Mouse (Mus musculus): ENCODE measurements around the gene Phc2. TPM values are rescaled to one million over a fixed set of nuclear protein-coding genes. Genes with fewer than 3 reads are reported as not detected.

Gene Phc2
- polyA plus RNA-seq, 1 experiment from 2014 or later = 4.2 TPM

DNA sequence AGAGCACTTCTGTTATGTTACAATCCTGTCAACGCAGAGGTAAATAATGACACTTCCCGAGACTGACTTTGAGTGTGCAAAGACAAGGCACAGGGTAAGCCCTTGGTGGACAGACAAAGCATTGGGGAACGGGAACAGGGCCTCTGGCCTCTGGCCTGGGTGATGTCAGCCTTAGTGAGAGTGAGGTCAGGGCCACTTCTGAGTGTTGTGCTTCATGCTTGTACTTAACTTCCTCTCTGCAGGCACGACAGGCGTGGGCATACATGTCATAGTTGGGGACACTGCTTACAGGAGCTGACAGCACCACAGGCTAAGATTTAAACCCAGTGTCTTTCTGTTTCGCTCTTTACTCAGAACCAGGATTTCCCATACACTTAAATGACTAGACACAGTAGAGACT is 79.0 kb downstream of the Phc2 start:
- H3K4me2 ChIP-seq (ENCODE audit: low read depth, low read length) = no peak overlapping the region
- no peaks in the 10 kb centered on the region for H3K27me3 ChIP-seq (ENCODE audit: control insufficient read depth, insufficient read depth, low read depth, low read length)
- peaks cover 50% of the 10 kb centered on the region for H3K4me1 ChIP-seq (ENCODE audit: control insufficient read depth, low read depth, low read length)
- WGBS (ENCODE audit: insufficient replicate concordance) = 49% methylated on average over 6 of the region's 6 CpGs
- ATAC-seq (ENCODE audit: low read depth) = no peak
- 0 out of 2 replicates have a peak, but pooled peaks cover 3% of the 10 kb centered on the region for H3K36me3 ChIP-seq (ENCODE audit: control insufficient read depth, insufficient read depth)
- no peak overlapping the region for H3K9ac ChIP-seq (ENCODE audit: low read depth, low read length)
- H3K9me3 ChIP-seq (replicated peaks; ENCODE audit: control insufficient read depth, low read length) = no peaks in the 10 kb centered on the region
- no peak overlapping the region for H3K4me3 ChIP-seq (ENCODE audit: low read depth, low read length)
- peak overlapping the region; percentile 53 for H3K27ac ChIP-seq (ENCODE audit: low read length)

DNA sequence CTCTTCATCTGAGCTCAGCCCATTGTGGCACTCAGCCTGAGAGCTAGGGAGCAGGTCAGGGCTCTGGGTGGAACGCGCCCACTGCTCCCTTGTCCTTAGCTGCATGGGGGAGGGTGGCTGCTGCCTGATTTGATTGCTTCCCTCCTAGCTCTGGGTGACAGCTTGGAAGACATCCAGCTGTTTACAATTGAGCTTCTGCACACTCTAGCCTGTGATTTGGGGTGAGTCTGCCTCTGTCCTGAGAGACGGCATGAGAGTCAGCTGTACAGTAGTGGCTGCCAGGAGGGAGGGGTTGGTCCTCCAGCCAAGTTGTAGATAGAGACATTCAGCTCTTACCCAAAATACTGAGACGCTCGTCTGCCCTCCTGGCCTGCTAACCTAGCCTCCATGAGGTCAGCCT is 79.7 kb downstream of the Phc2 start:
- no peak overlapping the region for H3K4me2 ChIP-seq (ENCODE audit: low read depth, low read length)

DNA sequence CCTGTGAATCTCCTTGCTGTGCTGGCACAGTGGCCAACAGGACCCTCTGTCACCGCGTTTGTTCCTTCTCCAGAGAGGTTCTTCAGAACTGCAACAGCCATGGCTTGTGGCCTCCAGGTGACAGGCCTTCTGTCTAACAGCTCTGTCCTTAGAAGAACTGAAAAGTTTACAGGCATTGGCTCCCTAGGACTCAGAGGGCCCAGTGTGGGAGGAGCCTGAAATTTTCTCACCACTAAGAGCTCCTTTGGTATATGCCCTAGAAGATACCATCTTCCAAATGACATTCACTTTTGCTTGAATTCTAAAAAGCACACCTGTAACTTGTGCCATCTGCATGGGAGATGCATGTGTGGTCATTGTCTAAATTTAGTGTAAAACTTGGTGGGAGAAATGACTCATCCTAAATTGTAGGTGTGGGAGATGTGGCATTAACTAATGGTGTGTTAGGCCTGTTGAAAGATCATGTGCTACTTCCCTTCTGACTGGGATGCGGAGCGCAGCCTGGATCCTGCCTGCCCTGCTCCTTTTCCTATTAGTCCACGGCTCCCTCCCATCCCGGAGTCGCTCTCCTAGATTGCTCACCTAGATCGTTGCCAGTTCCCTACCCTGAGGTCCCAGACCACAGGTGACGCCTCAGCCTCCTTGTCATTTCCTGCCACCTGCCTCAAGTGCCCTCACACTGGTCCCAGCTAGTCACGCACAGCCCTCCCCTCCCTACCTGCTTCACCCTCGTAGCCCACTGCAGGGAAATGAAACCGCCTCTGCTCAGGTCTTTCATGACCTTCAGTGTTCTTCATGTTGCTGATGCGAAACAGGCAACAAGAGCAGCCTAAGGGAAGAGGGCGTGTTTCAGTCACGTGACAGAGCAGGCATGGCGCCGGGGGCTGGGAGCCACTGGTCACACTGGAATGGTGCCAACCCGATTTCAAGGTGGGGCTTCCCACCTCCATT is 80.5 kb downstream of the Phc2 start:
- 72% methylated on average over 18 of the region's 18 CpGs for WGBS (ENCODE audit: insufficient replicate concordance)
- no peak for ATAC-seq (ENCODE audit: low read depth)
- Histone ChIP-seq H3K27ac (ENCODE audit: low read length) (peak overlapping the region; percentile 10; the same call in 1 of the 2 replicates), H3K36me3 (ENCODE audit: control insufficient read depth, insufficient read depth) (0 out of 2 replicates have a peak, but pooled peaks cover 3% of the 10 kb centered on the region), H3K9me3 (replicated peaks; ENCODE audit: control insufficient read depth, low read length) (no peaks in the 10 kb centered on the region), H3K4me1 (ENCODE audit: control insufficient read depth, low read depth, low read length) (peaks cover 35% of the 10 kb centered on the region), H3K4me2 (ENCODE audit: low read depth, low read length) (no peak overlapping the region), H3K4me3 (ENCODE audit: low read depth, low read length) (no peak overlapping the region), H3K9ac (ENCODE audit: low read depth, low read length) (no peak overlapping the region), H3K27me3 (ENCODE audit: control insufficient read depth, insufficient read depth, low read depth, low read length) (no peaks in the 10 kb centered on the region)

More for the DNA sequence above, 79.7 kb downstream of the Phc2 start:
- 56% methylated on average over 5 of the region's 5 CpGs for WGBS (ENCODE audit: insufficient replicate concordance)
- Histone ChIP-seq H3K9me3 (replicated peaks; ENCODE audit: control insufficient read depth, low read length) (no peaks in the 10 kb centered on the region), H3K4me1 (ENCODE audit: control insufficient read depth, low read depth, low read length) (peaks cover 43% of the 10 kb centered on the region), H3K4me3 (ENCODE audit: low read depth, low read length) (no peak overlapping the region), H3K27ac (ENCODE audit: low read length) (peak overlapping the region; percentile 53), H3K27me3 (ENCODE audit: control insufficient read depth, insufficient read depth, low read depth, low read length) (no peaks in the 10 kb centered on the region), H3K9ac (ENCODE audit: low read depth, low read length) (no peak overlapping the region), H3K36me3 (ENCODE audit: control insufficient read depth, insufficient read depth) (0 out of 2 replicates have a peak, but pooled peaks cover 3% of the 10 kb centered on the region)
- peak; percentile 88 for ATAC-seq (ENCODE audit: low read depth)

DNA sequence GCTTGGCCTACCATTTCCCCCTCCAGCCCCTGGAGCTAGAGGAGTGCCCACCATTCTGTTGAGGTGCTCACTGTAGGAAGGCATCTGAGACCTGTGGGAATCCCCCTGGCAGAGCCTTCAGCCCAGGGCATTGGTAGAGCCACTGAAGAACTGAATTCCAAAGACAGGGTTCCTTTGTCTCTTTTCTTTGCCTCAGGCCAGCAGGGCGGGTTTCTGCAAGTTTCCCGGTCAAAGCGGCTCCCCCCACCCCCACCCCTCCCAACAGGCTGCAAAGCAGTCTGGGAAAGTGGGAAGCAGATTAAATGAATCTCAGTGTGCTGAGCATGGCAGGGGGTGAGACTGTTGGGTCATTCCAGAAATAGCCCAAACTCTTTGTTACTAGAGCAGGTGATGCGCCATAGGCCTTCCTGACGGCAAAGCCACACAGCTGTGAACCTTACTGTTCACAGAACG is 82.7 kb downstream of the Phc2 start:
- H3K4me1 ChIP-seq (ENCODE audit: control insufficient read depth, low read depth, low read length) = peaks cover 29% of the 10 kb centered on the region
- H3K36me3 ChIP-seq (ENCODE audit: control insufficient read depth, insufficient read depth) = no peaks in the 10 kb centered on the region
- no peak overlapping the region for H3K4me3 ChIP-seq (ENCODE audit: low read depth, low read length)
- H3K27ac ChIP-seq (ENCODE audit: low read length) = no peak overlapping the region
- ATAC-seq (ENCODE audit: low read depth) = no peak
- WGBS (ENCODE audit: insufficient replicate concordance) = 72% methylated on average over 6 of the region's 6 CpGs
- H3K9me3 ChIP-seq (replicated peaks; ENCODE audit: control insufficient read depth, low read length) = no peaks in the 10 kb centered on the region
- no peak overlapping the region for H3K9ac ChIP-seq (ENCODE audit: low read depth, low read length)
- H3K4me2 ChIP-seq (ENCODE audit: low read depth, low read length) = no peak overlapping the region
- H3K27me3 ChIP-seq (ENCODE audit: control insufficient read depth, insufficient read depth, low read depth, low read length) = no peaks in the 10 kb centered on the region

DNA sequence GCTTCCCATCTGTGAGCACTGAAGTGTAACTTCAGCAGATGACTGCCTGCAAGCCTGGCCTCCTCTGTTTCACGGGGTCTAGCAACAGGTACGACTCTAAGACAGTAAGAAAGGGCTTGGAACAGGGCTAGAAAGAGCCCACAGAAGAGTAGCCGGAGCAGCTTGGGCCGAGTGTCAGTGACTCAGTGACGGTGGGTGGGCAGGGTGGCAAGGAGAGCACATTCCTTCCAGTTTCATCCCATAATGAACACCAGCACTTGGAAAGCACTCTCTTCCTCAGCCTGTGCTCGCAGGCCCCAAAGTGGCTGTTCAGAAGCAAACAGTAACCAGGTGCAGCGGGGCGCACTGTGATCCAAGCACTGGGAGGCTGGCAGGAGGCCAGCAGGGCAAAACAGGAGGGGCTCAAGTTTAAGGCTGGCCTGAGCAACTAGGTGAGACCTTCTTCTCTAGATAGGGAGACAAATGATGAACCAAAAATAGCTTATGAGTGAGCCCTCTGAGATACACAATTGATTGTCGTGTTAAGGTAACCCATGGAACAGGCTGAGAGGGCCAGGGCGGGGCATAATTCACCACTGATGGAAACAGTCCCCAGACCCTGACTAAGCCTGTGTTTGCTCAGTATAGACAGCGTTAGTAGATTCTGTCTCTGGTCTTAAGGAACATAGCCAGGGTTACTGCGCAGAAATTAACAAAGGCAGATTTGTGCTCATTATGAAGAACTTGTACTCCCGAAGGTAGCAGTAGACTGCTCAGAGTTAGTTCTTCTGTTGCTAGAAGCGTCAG is 83.5 kb downstream of the Phc2 start:
- Histone ChIP-seq H3K36me3 (ENCODE audit: control insufficient read depth, insufficient read depth) (no peaks in the 10 kb centered on the region), H3K9ac (ENCODE audit: low read depth, low read length) (no peak overlapping the region), H3K4me3 (ENCODE audit: low read depth, low read length) (no peak overlapping the region), H3K9me3 (replicated peaks; ENCODE audit: control insufficient read depth, low read length) (no peaks in the 10 kb centered on the region), H3K27ac (ENCODE audit: low read length) (no peak overlapping the region), H3K4me2 (ENCODE audit: low read depth, low read length) (no peak overlapping the region), H3K4me1 (ENCODE audit: control insufficient read depth, low read depth, low read length) (peaks cover 29% of the 10 kb centered on the region), H3K27me3 (ENCODE audit: control insufficient read depth, insufficient read depth, low read depth, low read length) (no peaks in the 10 kb centered on the region)
- WGBS (ENCODE audit: insufficient replicate concordance) = 82% methylated on average over 14 of the region's 14 CpGs
- no peak for ATAC-seq (ENCODE audit: low read depth)

DNA sequence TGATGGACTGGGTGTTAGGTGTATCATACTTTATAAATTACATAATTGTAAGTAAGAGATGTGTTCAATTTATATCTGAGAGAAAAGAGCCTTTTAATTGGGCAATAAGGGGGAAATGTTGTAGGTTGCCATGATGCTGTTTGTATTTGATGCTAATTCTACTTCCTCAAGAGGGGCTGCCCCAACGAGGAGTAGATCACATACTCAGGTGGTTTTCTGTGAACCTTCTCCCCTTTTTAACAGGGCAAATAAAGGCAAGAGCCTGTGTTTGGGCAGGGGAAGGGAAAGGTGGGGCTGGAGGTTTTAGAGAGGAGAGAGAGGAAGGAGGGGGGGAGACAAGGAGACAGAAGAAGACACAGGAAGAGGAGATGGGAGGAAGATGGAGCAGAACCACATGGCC is 86.4 kb downstream of the Phc2 start:
- ATAC-seq (ENCODE audit: low read depth) = no peak
- Histone ChIP-seq H3K27me3 (ENCODE audit: control insufficient read depth, insufficient read depth, low read depth, low read length) (no peaks in the 10 kb centered on the region), H3K4me3 (ENCODE audit: low read depth, low read length) (no peak overlapping the region), H3K4me2 (ENCODE audit: low read depth, low read length) (no peak overlapping the region), H3K27ac (ENCODE audit: low read length) (no peak overlapping the region), H3K9me3 (replicated peaks; ENCODE audit: control insufficient read depth, low read length) (no peaks in the 10 kb centered on the region), H3K4me1 (ENCODE audit: control insufficient read depth, low read depth, low read length) (peaks cover 6% of the 10 kb centered on the region; the same call in 1 of the 2 replicates), H3K36me3 (ENCODE audit: control insufficient read depth, insufficient read depth) (peaks cover 9% of the 10 kb centered on the region), H3K9ac (ENCODE audit: low read depth, low read length) (no peak overlapping the region)
- WGBS (ENCODE audit: insufficient replicate concordance) = 27% methylated on average over 1 of the region's 1 CpGs

DNA sequence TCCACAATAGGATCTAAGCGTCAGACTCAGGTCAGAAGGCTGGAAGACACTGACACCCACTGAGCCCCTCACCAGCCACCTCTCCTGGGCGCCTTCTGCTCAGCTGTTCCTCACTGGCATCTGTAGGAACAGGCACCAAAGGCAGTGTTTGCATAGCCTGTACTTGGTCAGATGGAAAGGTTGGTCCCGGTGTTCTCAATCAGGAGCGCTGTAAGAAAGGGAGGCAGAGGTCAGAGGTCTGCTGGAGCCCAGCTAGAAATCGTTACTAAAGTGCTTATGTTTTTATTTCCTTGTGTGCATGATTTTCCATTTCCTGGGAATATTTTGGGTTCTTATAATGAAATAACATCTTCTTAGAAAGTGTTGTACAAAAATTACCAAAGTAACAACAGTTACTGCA is 87.4 kb downstream of the Phc2 start:
- peaks cover 5% of the 10 kb centered on the region; the same call in 1 of the 2 replicates for H3K4me1 ChIP-seq (ENCODE audit: control insufficient read depth, low read depth, low read length)
- WGBS (ENCODE audit: insufficient replicate concordance) = 63% methylated on average over 5 of the region's 5 CpGs
- H3K27ac ChIP-seq (ENCODE audit: low read length) = no peak overlapping the region
- H3K4me3 ChIP-seq (ENCODE audit: low read depth, low read length) = no peak overlapping the region
- no peak for ATAC-seq (ENCODE audit: low read depth)
- H3K9ac ChIP-seq (ENCODE audit: low read depth, low read length) = no peak overlapping the region
- no peaks in the 10 kb centered on the region for H3K9me3 ChIP-seq (replicated peaks; ENCODE audit: control insufficient read depth, low read length)
- peaks cover 11% of the 10 kb centered on the region for H3K36me3 ChIP-seq (ENCODE audit: control insufficient read depth, insufficient read depth)
- H3K27me3 ChIP-seq (ENCODE audit: control insufficient read depth, insufficient read depth, low read depth, low read length) = no peaks in the 10 kb centered on the region
- H3K4me2 ChIP-seq (ENCODE audit: low read depth, low read length) = no peak overlapping the region

DNA sequence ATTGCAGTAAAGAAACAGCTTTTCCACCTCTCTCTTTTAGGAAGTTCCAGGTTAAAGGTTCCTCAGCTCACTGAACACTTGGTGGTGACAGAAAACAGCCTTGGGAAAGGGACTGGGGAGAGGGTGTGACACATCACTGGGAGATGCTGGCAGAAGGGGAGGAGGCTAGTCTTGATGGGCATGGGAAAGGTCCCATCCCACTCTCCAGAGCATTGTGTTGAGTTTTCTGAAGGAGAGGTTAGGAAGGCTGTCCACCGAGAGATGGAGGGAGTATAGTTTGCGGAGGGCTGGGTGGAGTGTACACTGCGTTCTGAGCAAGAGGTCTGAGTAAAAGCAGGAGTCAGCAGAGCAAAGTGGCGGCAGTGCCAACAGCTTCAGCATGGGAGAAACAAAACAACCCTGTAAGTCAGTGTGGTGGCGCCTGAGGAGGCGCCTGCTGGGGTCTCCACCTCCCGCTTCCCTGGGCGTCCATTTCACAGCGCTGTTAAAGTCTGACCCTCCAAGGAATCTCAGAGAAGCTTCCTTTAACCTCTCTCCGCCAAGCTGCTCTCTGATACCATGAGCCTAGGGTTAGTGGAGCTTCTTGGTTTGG is 88.0 kb downstream of the Phc2 start:
- peaks cover 17% of the 10 kb centered on the region for H3K36me3 ChIP-seq (ENCODE audit: control insufficient read depth, insufficient read depth)
- H3K4me1 ChIP-seq (ENCODE audit: control insufficient read depth, low read depth, low read length) = no peaks in the 10 kb centered on the region; the same call in 1 of the 2 replicates
- 80% methylated on average over 10 of the region's 10 CpGs for WGBS (ENCODE audit: insufficient replicate concordance)

More for the DNA sequence above, 88.0 kb downstream of the Phc2 start:
- no peaks in the 10 kb centered on the region for H3K9me3 ChIP-seq (replicated peaks; ENCODE audit: control insufficient read depth, low read length)
- H3K27me3 ChIP-seq (ENCODE audit: control insufficient read depth, insufficient read depth, low read depth, low read length) = no peaks in the 10 kb centered on the region
- H3K9ac ChIP-seq (ENCODE audit: low read depth, low read length) = no peak overlapping the region
- no peak overlapping the region for H3K27ac ChIP-seq (ENCODE audit: low read length)
- H3K4me2 ChIP-seq (ENCODE audit: low read depth, low read length) = no peak overlapping the region
- ATAC-seq (ENCODE audit: low read depth) = no peak
- no peak overlapping the region for H3K4me3 ChIP-seq (ENCODE audit: low read depth, low read length)

All from liver, embryonic 16.5 days (tissue).